Mouse (Mus musculus): ENCODE results near the gene Ankrd65. TPM values are rescaled to one million over a fixed set of nuclear protein-coding genes. Genes with fewer than 3 reads are reported as not detected.

The Ankrd65 gene
- polyA plus RNA-seq, 1 experiment from 2014 or later = not detected

DNA sequence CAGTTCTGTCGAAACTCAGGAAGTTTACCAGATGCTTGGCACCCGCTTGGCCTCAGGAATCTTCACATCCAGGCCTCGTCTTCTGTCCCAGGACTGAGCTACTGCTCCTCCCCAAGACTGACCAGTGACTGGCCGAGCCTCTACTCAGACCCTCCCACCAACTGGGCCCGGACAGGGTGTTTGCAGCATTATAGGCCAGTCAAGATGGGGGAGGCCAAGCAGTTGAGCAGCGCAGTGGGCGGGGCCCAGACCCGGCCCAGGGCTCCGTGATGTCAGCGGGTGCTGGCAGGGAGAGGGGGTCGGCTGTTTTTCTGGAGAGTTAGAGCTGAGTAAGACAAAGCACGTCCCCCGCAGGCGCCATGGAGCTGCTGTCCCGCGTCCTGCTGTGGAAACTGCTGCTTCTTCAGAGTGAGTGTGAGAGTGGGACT is 49.3 kb downstream of the Ankrd65 start, which contains the start of gene Mxra8:
Gene Mxra8 (plus strand): TSS at position 198 of the 428 bp plus-strand sequence.
- 21% methylated on average over 16 of the region's 16 CpGs for WGBS (ENCODE audit: insufficient replicate concordance)
- peak; percentile 58 for DNase-seq
- peak within 1 kb of the TSS; percentile 2 for H3K27ac ChIP-seq

DNA sequence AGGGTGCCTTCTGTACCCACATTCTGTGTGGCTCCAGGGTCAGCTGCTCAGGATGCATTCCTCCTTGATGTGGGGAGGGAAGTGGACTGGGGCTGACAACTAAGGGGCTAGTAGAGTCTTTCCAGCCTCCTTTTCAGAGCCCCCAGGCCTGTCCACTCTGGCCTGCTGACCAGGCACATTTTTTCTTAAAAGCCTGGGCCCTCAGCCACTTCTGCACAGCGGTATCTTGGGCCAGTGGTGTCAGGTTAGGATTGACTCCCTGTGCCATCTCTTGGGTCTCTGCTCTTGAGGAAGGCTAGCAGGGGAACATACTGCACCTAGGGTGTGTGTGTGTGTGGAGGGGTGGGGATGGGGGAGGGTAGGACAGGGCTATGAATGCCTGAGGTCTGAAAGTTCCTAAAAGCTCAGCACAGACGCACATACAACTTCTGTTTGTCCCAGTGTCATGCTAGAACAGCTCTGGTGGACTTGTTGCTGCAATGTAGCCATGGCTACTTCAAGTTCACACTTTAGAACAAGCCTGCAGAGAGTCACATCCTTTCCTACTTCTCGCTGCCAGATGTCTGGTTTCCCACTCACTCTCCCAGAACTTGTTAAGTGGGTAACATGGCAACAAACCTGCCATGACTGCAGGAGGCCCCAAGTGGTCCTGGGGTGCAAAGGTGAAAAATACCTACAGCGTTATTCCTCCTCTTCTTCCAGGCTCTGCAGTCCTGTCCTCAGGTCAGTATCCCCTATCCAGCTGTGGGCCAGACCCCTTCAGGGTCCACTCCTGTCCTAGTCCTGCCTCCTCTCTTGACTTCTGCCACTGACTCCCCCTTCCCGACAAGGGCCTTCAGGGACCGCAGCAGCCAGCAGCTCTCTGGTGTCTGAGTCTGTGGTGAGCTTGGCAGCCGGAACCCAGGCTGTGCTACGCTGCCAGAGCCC is 50.1 kb downstream of the Ankrd65 start:
- no peaks in the 10 kb centered on the region for H3K36me3 ChIP-seq
- no peaks in the 10 kb centered on the region for H3K9me3 ChIP-seq (replicated peaks)
- 20% methylated on average over 8 of the region's 8 CpGs for WGBS (ENCODE audit: insufficient replicate concordance)
- peak overlapping the region; percentile 61 for H3K4me3 ChIP-seq (replicated peaks)
- H3K27me3 ChIP-seq = peaks cover 47% of the 10 kb centered on the region
- peaks cover 40% of the 10 kb centered on the region for H3K4me1 ChIP-seq (replicated peaks)
- DNase-seq (no peak), ATAC-seq (ENCODE audit: low read depth) (no peak)
- peak overlapping the region; percentile 74 for H3K9ac ChIP-seq
- H3K27ac ChIP-seq = no peak overlapping the region
- H3K4me2 ChIP-seq = peak overlapping the region; percentile 85

More for the DNA sequence above, 49.3 kb downstream of the Ankrd65 start, which contains the start of gene Mxra8:
- peak within 1 kb of the TSS; percentile 85 for H3K4me2 ChIP-seq
- H3K4me3 ChIP-seq (replicated peaks) = peak within 1 kb of the TSS; percentile 61
- peak; percentile 49 for ATAC-seq (ENCODE audit: low read depth)
- peaks cover 40% of the 10 kb centered on the region for H3K4me1 ChIP-seq (replicated peaks)
- H3K9ac ChIP-seq = peak within 1 kb of the TSS; percentile 74
- H3K27me3 ChIP-seq = peaks cover 47% of the 10 kb centered on the region
- no peaks in the 10 kb centered on the region for H3K9me3 ChIP-seq (replicated peaks)
- H3K36me3 ChIP-seq = no peaks in the 10 kb centered on the region

DNA sequence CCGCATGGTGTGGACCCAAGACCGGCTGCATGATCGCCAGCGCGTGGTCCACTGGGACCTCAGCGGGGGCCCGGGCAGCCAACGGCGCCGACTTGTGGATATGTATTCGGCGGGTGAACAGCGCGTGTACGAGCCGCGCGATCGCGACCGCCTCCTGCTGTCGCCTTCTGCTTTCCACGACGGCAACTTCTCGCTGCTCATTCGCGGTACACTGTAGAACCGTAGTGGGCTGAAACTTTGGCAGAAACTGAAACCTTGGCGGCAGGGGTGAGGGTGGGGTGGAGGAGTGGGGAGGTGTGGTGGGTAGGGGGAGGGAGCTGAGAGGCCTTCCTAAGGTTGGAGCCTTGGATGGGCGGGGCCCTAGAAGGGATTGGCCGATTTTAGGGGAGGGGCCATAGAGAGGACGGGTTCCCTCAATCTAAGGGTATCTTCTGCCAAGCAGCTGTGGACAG is 50.8 kb downstream of the Ankrd65 start:
- H3K9me3 ChIP-seq (replicated peaks) = no peaks in the 10 kb centered on the region
- peak overlapping the region; percentile 74 for H3K9ac ChIP-seq
- H3K4me2 ChIP-seq = peak overlapping the region; percentile 85
- no peak overlapping the region for H3K27ac ChIP-seq
- ATAC-seq (ENCODE audit: low read depth) = peak; percentile 84
- H3K4me1 ChIP-seq (replicated peaks) = peaks cover 40% of the 10 kb centered on the region
- 1% methylated on average over 32 of the region's 32 CpGs for WGBS (ENCODE audit: insufficient replicate concordance)
- H3K4me3 ChIP-seq (replicated peaks) = peak overlapping the region; percentile 61
- H3K27me3 ChIP-seq = peaks cover 47% of the 10 kb centered on the region
- peak; percentile 68 for DNase-seq
- H3K36me3 ChIP-seq = no peaks in the 10 kb centered on the region

DNA sequence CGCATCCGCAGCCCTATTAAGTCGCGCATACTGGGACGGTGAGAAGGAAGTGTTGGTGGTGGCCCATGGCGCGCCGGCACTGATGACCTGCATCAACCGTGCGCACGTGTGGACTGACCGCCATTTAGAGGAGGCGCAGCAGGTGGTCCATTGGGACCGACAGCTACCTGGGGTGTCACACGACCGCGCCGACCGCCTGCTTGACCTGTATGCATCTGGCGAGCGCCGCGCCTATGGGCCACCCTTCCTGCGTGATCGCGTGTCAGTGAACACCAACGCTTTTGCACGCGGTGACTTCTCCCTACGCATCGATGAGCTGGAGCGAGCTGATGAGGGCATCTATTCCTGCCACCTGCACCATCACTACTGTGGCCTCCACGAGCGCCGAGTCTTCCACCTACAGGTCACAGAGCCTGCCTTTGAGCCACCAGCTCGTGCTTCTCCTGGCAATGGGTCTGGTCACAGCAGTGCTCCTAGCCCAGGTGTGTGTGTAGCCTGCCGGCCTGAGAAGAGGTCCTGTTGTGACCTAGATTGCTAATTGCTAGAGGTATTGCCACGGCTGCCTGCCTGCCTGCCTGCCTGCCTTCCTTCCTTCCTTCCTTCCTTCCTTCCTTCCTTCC is 51.5 kb downstream of the Ankrd65 start:
- Histone ChIP-seq H3K4me1 (replicated peaks) (peaks cover 45% of the 10 kb centered on the region), H3K27ac (no peak overlapping the region), H3K4me2 (peak overlapping the region; percentile 85), H3K4me3 (replicated peaks) (peak overlapping the region; percentile 61), H3K36me3 (no peaks in the 10 kb centered on the region), H3K9ac (no peak overlapping the region), H3K27me3 (peaks cover 47% of the 10 kb centered on the region), H3K9me3 (replicated peaks) (no peaks in the 10 kb centered on the region)
- 46% methylated on average over 38 of the region's 38 CpGs for WGBS (ENCODE audit: insufficient replicate concordance)
- ATAC-seq (ENCODE audit: low read depth) = no peak
- DNase-seq = no peak

DNA sequence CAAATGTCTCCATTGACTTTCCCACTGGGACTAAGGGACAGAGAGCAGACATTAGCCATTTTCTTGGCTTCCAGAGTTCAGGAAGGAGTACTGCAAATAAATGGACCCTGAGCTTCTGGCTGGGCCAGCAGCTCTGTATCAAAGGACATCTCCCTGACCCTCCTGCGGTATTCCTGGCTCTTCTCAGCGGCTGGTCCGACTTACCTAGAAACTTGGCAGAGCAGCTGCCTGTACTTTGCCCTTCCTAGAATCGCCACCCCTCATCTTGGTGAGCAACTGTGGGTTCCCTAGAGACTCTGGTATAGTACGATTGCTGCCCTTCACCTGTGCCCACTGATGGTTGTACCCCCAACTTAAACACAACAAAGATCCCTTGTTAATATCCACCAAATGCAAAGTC is 53.0 kb downstream of the Ankrd65 start:
- WGBS (ENCODE audit: insufficient replicate concordance) = 74% methylated on average over 5 of the region's 5 CpGs
- H3K9ac ChIP-seq = no peak overlapping the region
- peaks cover 45% of the 10 kb centered on the region for H3K4me1 ChIP-seq (replicated peaks)
- DNase-seq (no peak), ATAC-seq (ENCODE audit: low read depth) (no peak)
- H3K9me3 ChIP-seq (replicated peaks) = no peaks in the 10 kb centered on the region
- H3K4me3 ChIP-seq (replicated peaks) = no peak overlapping the region
- H3K27ac ChIP-seq = no peak overlapping the region
- no peak overlapping the region for H3K4me2 ChIP-seq
- H3K27me3 ChIP-seq = peaks cover 44% of the 10 kb centered on the region
- no peaks in the 10 kb centered on the region for H3K36me3 ChIP-seq

DNA sequence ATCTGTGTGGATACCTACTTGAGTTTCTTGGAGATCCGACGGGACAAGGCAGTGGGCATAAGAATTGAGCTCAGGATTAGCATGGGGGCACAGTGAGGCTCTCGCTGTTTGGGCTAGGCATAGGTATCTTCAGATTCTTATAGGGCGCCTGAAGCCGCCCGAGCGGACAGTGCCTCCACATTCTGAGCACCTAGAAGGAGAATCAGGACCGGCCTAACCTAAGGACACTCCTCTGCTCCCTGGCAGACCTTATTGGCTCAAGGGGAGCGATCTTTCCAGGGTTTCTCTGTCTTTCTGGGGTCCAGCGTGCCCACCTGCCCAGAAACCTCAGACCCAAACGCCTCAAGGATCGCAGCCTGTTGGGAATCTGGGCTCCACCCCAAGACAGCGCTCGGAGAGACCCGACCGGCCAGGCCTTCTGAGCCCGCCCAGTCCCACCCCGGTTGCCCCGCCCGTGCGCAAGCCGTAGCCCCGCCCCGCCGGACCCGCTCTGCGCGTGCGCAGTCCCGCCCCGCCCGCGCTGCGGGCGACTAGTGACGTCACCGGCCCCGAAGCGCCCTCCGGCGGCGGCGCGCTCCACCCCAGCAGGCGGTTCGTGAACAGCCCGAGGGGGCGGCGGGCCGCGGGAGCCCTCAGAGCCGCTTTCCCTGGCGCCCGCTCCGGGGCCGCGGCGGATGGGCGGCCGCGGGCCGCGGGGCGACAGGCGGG is 56.8 kb downstream of the Ankrd65 start, which contains the start of gene Dvl1:
Gene Dvl1 (plus strand): TSS at position 532 of the 708 bp plus-strand sequence.
- Histone ChIP-seq H3K4me1 (replicated peaks) (peaks cover 46% of the 10 kb centered on the region), H3K27me3 (peaks cover 16% of the 10 kb centered on the region), H3K9ac (peak within 1 kb of the TSS; percentile 95), H3K36me3 (no peaks in the 10 kb centered on the region), H3K9me3 (replicated peaks) (no peaks in the 10 kb centered on the region), H3K4me3 (replicated peaks) (peak within 1 kb of the TSS; percentile 92), H3K27ac (peak within 1 kb of the TSS; percentile 75), H3K4me2 (peak within 1 kb of the TSS; percentile 100)
- 5% methylated on average over 62 of the region's 65 CpGs for WGBS (ENCODE audit: insufficient replicate concordance)
- DNase-seq (peak; percentile 86), ATAC-seq (ENCODE audit: low read depth) (peak; percentile 92)

DNA sequence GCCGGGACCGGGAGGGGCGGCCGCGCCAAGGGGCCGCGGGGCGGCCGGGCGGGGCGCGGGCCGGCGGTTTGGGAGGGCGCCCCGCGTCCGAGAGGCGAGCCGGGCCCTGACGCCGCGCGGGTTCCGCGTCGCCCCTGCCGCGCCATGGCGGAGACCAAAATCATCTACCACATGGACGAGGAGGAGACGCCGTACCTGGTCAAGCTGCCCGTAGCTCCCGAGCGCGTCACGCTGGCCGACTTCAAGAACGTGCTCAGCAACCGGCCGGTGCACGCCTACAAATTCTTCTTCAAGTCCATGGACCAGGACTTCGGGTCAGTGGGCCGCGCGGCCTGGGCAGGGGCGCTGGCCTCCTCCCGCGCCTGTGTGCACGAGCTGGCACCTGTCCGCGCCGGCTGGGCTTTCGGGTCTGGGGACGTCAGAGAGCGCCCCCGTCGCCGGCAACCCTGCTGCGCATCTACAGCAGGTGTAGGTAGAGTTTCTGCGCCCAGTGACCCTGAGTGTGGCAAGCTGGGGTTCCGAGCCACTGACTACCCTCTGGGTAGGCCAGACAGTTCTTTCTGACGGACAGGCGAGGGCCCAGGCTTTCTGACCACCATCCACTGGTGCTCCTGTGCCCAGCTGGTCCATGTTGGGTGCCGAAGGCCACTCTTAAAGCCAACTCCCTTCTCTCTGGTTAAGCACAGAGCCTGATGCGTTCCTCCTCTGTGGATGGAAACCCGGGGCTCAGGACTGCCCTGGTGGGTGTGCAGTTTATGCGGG is 57.5 kb downstream of the Ankrd65 start:
- Histone ChIP-seq H3K4me1 (replicated peaks) (peaks cover 46% of the 10 kb centered on the region), H3K27me3 (peaks cover 10% of the 10 kb centered on the region), H3K9me3 (replicated peaks) (no peaks in the 10 kb centered on the region), H3K4me2 (peak overlapping the region; percentile 100), H3K9ac (peak overlapping the region; percentile 95), H3K27ac (peak overlapping the region; percentile 75), H3K4me3 (replicated peaks) (peak overlapping the region; percentile 92), H3K36me3 (peaks cover 3% of the 10 kb centered on the region; the same call in 1 of the 2 replicates)
- DNase-seq (peak; percentile 33), ATAC-seq (ENCODE audit: low read depth) (peak; percentile 69)
- under 1% methylated on average over 63 of the region's 69 CpGs for WGBS (ENCODE audit: insufficient replicate concordance)

DNA sequence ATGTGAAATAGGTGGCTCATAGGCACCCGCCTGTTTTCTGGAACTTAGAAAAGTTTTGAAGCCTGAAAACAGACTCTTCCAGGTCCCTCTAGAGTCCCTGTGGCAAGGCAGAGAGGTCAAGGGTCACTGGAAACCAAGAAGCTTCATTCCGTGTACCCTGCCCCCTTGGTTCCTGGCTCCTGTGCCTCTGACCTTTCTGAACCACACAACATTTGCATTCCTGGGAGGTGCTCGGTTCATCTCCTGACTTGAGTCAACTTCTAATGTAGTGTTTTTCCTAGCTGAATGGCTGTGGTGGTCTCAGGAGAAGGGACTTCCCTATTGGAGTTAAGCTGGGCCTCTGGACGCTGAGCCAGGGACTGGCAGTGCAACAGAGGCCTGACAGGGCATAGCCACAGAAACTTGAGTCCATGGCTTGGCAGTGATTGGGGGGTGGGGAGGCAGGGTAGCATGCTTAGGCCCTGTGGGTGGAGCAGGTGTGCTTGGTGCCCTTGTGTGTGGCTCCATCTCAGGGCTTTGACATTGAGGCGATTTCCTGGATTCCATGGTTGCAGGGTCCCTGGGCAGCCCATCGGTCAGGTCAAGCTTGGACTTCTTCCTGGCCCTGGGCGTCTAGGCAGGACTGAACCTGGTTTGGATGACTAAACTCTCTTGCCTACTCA is 58.3 kb downstream of the Ankrd65 start:
- 51% methylated on average over 7 of the region's 7 CpGs for WGBS (ENCODE audit: insufficient replicate concordance)

More for the DNA sequence above, 58.3 kb downstream of the Ankrd65 start:
- H3K9me3 ChIP-seq (replicated peaks) = no peaks in the 10 kb centered on the region
- ATAC-seq (ENCODE audit: low read depth) (no peak), DNase-seq (no peak)
- H3K9ac ChIP-seq = peak overlapping the region; percentile 95
- H3K4me3 ChIP-seq (replicated peaks) = peak overlapping the region; percentile 92
- peak overlapping the region; percentile 100 for H3K4me2 ChIP-seq
- H3K4me1 ChIP-seq (replicated peaks) = peaks cover 46% of the 10 kb centered on the region
- peaks cover 2% of the 10 kb centered on the region; the same call in 1 of the 2 replicates for H3K27me3 ChIP-seq
- H3K27ac ChIP-seq = peak overlapping the region; percentile 75; the same call in 1 of the 2 replicates
- peaks cover 11% of the 10 kb centered on the region for H3K36me3 ChIP-seq

All from liver, embryonic 13.5 days (tissue).